Mouse (Mus musculus) lung, adult 2 months (tissue): ENCODE data around the gene Cacybp.

Experiments used
- CTCF ChIP-seq: fragments of 200-500 bp; IDR thresholded peaks from 2 replicates; pipeline ENCODE4 v1.5.1; 2011; ENCODE audit warnings: mild to moderate bottlenecking, low read length, control low read depth; ENCODE audit not compliant: insufficient read depth
- POLR2A ChIP-seq: fragments of 200-500 bp; IDR thresholded peaks from 2 replicates; pipeline ENCODE4 v1.6.1; 2011; ENCODE audit warnings: low read depth, mild to moderate bottlenecking, control low read depth, low read length, borderline replicate concordance; ENCODE audit errors: extremely low read depth

GRCm38 (mm10) chr1:160244689-160245088 lies 32.0 kb upstream of the Cacybp start:
- TF ChIP-seq CTCF (no peak), POLR2A (no peak)
